Mouse (Mus musculus): ENCODE measurements around the gene Ncoa1.

Gene Ncoa1

GRCm38 (mm10) chr12:4476832-4477671 lies at the start of gene Ncoa1:
Gene Ncoa1, minus strand, starts transcription at chr12:4477182.
- in situ Hi-C loops (cut with MboI, MseI): no loop called here

DNA sequence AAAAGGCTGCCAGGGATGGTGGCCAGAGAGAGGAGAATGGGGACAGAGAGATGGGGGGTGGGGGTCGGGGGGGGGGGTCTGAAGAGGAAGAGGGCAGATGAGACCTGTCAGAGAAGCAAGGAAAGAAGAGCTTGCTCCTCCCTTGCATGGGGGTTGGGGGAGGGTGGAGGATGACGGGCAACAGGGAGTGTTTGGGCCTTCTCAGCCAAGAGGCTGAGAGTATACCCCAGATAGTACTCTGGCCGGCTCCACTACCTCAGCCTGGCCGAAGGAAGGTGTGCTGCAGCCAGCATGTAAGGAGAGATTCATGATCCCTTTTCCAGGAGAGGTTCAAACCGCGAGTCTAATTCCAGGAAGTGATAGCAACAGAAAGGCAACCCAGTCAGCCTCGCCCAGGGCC lies 47.6 kb upstream of the Ncoa1 start:
- in situ Hi-C loops (cut with MboI, MseI): no loop called here

DNA sequence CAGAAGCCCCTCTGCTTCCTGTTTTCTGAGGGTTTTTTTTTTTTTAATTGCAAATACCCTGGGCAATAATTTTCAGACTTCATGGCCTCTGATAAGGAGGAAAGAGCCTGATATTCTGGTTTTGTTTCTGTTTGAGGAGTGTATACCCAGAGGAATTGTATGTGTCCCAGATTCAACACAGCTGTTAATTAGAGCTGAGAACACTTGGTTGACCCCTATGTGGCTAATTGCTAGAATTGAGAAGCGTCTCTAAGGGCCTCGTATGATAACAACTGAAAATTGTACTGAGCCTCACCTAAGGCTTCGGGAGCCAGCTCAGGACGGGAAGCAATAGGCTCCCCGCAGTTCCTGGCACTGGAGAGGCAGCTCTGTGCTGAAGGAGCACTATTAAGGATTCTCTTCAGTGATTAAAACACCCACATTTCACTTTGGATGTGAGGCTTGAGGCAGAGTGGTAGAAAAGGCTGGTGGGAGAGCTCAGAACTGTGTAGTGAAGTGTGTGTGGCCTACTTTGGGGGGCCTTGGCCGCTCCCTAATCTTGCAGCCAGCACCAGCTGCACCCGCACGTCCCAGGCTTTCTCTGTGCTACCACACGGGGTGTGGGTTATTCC lies 46.8 kb upstream of the Ncoa1 start:
- in situ Hi-C loops (cut with MboI, MseI): no loop called here

GRCm38 (mm10) chr12:4523208-4523607 lies 46.2 kb upstream of the Ncoa1 start:
- in situ Hi-C loops (cut with MboI, MseI): no loop called here

GRCm38 (mm10) chr12:4518957-4519356 lies 42.0 kb upstream of the Ncoa1 start:
- in situ Hi-C loops (cut with MboI, MseI): no loop called here

- in situ Hi-C loops (cut with MboI, MseI): no loop called here
These were observed 32.6 kb upstream of the Ncoa1 start for GRCm38 (mm10) chr12:4509591-4510061.

DNA sequence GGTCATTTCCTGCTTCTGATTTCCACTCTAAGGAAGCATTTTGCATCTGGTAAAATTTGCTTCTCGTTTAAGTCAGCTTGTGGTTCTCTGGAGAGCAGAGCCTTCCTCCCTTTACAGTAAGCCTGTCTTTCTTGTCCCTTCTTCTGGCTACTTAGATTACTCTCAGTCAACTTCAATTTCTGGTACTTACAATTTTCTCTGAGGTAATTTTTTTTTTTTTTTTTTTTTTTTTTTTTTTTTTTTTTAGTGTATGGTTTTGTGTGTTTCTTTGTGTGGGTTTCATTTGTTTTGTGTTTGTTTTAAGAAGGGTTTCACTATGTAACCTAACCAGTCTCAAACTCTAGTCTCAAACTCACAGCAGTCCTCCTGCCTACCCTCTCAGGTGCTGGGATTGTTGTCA lies 31.2 kb upstream of the Ncoa1 start:
- in situ Hi-C loops (cut with MboI, MseI): no loop called here

- in situ Hi-C loops (cut with MboI, MseI): no loop called here
These were observed 30.5 kb upstream of the Ncoa1 start for GRCm38 (mm10) chr12:4507461-4507860.

DNA sequence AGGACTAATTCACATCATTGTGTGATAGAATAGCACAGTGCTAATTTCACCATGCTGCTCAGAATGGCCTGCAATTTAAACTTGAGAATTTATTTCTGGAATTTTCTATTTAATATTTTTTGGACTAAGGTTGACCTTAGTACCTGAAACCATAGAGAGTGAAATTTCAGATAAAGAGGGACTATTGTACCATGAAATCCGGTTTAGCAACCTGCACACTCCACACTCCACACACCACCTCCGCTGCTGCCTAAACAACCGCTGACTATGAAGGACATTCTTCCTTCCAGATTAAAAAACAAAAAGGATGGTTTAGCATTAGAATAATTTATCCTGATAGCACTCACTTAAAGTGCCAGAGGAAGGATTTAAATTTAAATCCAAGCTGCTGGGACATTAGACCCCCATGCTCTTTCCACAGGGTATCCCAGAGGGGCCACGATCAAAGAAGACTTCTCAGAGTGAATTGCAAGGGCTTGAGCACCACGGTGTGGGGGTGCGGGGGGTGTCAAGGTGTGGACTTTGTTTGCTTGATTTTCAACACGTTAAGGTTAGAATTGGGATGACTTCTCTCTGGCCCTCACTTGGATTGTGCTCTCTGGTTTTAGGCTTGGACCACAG lies 29.9 kb upstream of the Ncoa1 start:
- in situ Hi-C loops (cut with MboI, MseI): no loop called here

- in situ Hi-C loops (cut with MboI, MseI): no loop called here
These were observed 28.3 kb upstream of the Ncoa1 start for GRCm38 (mm10) chr12:4505298-4505697.

- in situ Hi-C loops (cut with MboI, MseI): no loop called here
These were observed 26.8 kb upstream of the Ncoa1 start for GRCm38 (mm10) chr12:4503673-4504326.

DNA sequence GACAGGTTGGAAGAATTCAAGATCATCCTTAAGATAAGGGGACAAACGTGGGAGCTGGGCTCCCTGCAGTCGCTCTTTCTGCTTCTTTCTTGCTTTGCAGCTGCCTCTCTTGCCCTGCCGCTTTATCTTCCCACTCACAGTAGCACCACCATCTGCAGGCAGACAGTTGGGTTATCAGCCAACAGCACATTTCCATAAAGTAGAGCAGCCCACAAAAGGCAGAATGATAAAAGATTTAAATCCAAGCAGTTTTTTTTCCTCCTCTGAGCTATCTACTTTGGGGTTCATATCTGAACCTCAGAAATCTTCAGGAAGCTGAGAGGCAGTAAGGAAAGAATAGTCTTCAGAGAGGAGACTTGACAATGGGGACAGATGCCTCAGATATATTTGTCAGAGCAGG lies 24.9 kb upstream of the Ncoa1 start:
- in situ Hi-C loops (cut with MboI, MseI): no loop called here

DNA sequence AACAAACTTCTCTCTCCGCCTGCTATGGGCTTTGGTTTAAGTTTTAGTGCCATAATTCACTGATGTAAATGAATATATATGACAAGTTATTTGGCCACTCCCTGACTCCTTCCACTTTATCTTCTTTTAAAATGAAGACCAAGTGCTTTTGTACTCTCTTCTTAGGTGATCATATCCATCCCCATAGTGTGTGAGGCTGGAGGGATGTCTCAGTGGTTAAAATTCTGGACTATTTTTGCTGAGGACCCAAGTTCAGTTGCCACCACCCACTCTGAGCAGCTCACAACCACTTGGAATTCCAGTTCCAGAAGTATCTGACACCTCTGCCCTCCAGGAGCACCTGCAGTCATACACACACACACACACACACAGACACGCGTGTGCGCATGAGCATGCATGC lies 23.5 kb upstream of the Ncoa1 start:
- in situ Hi-C loops (cut with MboI, MseI): no loop called here

DNA sequence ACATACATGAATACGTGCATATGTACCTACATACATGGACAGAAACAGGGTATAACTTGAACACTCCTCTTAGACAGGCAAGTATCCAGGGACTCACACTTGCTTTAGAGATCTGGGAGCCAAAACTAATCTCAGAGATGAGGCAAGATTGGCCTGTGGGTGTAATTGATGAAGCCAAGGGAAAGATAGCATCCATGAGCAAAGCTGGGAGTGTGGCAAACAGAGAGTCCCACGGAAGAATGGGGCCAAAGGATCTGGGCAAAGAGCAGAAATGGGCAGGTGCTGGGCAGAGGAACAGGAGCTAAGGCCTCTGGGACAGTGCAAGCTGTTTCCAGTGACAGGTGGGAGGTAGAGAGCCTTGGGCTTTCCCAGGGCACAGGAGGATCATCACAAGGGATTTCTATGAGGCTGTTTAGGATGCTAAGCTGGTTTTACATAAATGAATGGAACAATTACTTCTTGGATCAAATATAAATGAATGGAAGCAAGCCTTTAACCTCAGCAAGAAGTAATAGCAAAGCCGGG lies 22.7 kb upstream of the Ncoa1 start:
- in situ Hi-C loops (cut with MboI, MseI): no loop called here

GRCm38 (mm10) chr12:4488411-4488810 lies 11.4 kb upstream of the Ncoa1 start:
- in situ Hi-C loops (cut with MboI, MseI): no loop called here

GRCm38 (mm10) chr12:4483386-4483785 lies 6.4 kb upstream of the Ncoa1 start:
- in situ Hi-C loops (cut with MboI, MseI): no loop called here

DNA sequence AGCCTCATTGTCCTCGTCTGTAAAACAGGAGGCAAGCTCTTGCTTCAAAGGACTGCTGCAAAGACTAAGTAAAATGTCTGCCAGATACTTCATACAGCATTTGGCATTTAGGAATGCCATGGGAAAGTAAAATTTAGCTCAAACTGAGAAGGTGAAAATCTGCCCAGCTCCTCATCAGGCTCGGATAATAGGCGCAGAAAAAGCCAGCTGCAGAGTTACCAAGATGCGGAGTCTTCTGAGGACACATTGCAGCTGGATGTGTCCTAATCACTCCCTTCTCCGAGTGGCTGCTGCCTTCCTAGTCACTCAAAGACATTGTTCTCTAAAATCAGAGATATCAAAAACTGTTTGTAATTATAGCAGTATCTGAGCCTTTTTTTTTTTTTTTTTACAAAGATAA lies 4.7 kb upstream of the Ncoa1 start:
- in situ Hi-C loops (cut with MboI, MseI): no loop called here

DNA sequence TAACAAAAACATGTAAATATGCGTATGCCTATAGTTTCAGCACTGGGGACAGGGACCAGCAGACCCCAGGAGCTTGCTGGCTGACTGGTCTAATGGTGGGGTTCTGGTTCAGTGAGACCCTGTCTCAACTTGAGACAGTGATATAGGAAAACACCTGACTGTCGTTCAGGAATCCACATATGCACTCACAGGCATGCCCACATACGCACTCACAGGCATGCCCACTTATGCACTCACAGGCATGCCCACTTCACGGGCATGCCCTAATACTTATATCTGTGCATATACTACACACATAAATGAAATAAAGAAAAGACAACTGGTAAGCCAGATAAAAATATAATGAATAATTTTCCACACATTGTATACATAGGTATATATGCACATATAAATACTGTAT lies 3.3 kb upstream of the Ncoa1 start:
- in situ Hi-C loops (cut with MboI, MseI): no loop called here

GRCm38 (mm10) chr12:4479171-4479881 lies 2.3 kb upstream of the Ncoa1 start:
- in situ Hi-C loops (cut with MboI, MseI): no loop called here

DNA sequence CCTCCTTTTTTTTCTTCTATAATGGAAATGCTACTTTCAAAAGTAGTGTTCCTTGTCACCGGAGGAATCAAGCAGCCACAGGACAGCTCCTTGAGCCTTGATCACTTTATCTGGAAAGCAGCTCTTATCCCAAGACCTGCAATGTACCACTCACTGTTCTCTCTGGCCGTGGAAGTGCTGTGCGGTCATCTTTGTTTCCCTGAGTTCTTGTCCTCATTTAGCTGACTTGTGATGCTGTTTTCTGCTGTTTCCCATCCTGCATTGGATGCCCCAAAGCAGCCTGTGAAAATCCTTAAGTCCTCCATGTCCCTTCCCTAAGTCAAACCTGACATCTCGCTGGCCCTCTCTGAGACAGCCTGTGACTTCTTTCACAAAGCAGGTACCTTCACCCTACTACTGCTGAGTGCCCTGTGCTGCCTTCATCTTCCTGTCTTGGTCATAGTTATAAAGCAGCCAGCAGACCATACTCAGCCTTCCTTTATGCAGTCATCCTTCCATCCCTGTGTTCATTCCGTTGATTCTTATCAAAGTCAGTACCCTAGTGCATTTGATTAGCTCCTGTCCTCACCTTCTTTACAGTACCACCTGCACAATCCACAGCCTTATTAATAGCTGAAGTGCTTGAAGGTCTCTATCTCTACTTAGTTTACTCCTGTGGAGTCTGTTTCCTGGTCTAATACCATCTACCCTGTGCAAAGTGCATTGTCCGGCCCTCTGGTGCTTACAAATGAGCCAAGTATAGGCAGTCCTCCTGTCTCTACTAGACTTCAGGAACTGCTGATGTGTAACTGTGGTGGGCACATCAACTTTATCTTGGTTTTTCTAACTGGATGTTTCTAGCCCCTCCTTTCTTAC lies 1.2 kb upstream of the Ncoa1 start:
- in situ Hi-C loops (cut with MboI, MseI): no loop called here
